Comparison of ENCODE assay signal across 20 mouse cellular contexts in the genomic region with DNA sequence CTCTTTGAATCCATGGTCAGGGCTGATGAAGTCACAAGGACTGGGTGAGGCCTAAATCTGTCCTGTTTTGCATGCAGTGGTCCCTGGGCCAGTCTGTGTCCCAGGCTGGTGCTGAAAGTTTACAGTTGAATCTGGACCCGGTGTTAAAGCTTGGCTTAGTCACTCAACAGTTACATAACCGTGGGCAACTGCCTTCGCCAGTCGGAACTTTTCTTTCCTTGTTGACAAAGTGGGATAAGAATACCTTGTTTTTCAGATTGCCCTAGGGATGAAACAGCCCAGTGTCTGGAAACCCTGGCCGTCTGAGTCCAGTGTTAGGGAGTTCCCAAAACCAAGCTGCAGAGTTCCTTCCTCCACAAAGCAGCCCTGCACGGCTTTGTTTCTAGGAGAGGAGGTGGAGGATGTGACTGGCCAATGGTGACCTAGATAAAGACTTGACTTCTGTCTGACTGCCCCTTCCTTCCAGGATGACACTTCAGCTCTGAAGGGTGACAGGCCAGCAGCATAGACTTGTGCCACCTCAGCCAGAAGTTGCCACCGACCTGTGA.
DNase-seq lines count a peak whose midpoint lies in the region; ATAC-seq and TF ChIP-seq lines count a peak whose summit lies in the region.
"Had no signal": no experiment of that assay in that cellular context is flagged by ENCODE, and none has a peak within 500 bp of the region (broad histone marks: within the 10 kb centered on the region; RNA-seq: fewer than 3 reads in every experiment).

No protein-coding gene starts in this region.

- TF ChIP-seq CTCF in liver, adult 2 months (IDR thresholded peaks at IDR 0.05; ENCODE audit: low read depth, low read length): no peak
- no peak for TF ChIP-seq CTCF in testis, adult 2 months (IDR thresholded peaks at IDR 0.05; ENCODE audit: control insufficient read depth, insufficient read depth, insufficient replicate concordance, low read depth, low read length)

- no peak overlapping the region for H3K4me3 ChIP-seq in liver, adult 2 months (ENCODE audit: insufficient read depth, low read depth, low read length)
- H3K4me3 ChIP-seq in liver, embryonic 12.5 days: no peak overlapping the region
- H3K4me3 ChIP-seq in testis, adult 2 months (ENCODE audit: control insufficient read depth, low read depth, low read length): peak overlapping the region; percentile 38
- H3K4me3 ChIP-seq: hindbrain, embryonic 10.5 days; hindbrain, embryonic 13.5 days had no signal

- no peaks in the 10 kb centered on the region for H3K79me2 ChIP-seq in liver, adult 2 months (ENCODE audit: control insufficient read depth, insufficient read depth, low read length)

- peak; percentile 57 for DNase-seq in liver, adult 2 months (ENCODE audit: extremely low read depth, low read depth, low spot score)
- no peak for DNase-seq in testis, postnatal 14 days (ENCODE audit: low spot score)
- DNase-seq in fibroblast of lung, adult 2 months (ENCODE audit: low read depth): peak; percentile 22
- DNase-seq: adrenal gland, postnatal 10 days; cerebellum, adult 18-20 months; cerebellum, adult 9-10 months; cerebellum, postnatal 14 days; forebrain, postnatal 0 days; gastrocnemius, postnatal 10 days; gastrocnemius, postnatal 36 days had no signal

- no peak for ATAC-seq in liver, embryonic 12.5 days
- no peak for ATAC-seq in monocyte, adult 5-6 weeks (replicated peaks; ENCODE audit: insufficient number of reproducible peaks, low FRiP score, low TSS enrichment, poor library complexity, severe bottlenecking)
- ATAC-seq: CD4-positive, CD25-positive, alpha-beta regulatory T cell, adult 4 months; forebrain, embryonic 14.5 days; forebrain, postnatal 0 days; hindbrain, embryonic 16.5 days; Patski had no signal

- no peaks in the 10 kb centered on the region for H3K27me3 ChIP-seq in liver, adult 2 months (ENCODE audit: control insufficient read depth, insufficient read depth, low read length)
- H3K27me3 ChIP-seq in liver, embryonic 12.5 days (replicated peaks): no peaks in the 10 kb centered on the region
- no peaks in the 10 kb centered on the region for H3K27me3 ChIP-seq in testis, adult 2 months (ENCODE audit: control insufficient read depth, insufficient read depth, low read length)
- H3K27me3 ChIP-seq: hindbrain, embryonic 13.5 days; Patski had no signal

- H3K27ac ChIP-seq in liver, adult 2 months (replicated peaks; ENCODE audit: insufficient read depth, low read depth, low read length): no peak overlapping the region
- no peak overlapping the region for H3K27ac ChIP-seq in liver, embryonic 12.5 days
- no peak overlapping the region for H3K27ac ChIP-seq in testis, adult 2 months (ENCODE audit: control insufficient read depth, insufficient read depth, low read depth, low read length)
- H3K27ac ChIP-seq: hindbrain, embryonic 10.5 days; hindbrain, embryonic 13.5 days had no signal

- 38% methylated on average over 7 of the region's 7 CpGs for WGBS in liver, adult 2 months
- 51% methylated on average over 7 of the region's 7 CpGs for WGBS in liver, embryonic 12.5 days (ENCODE audit: insufficient replicate concordance)

- H3K9me3 ChIP-seq in liver, embryonic 12.5 days (replicated peaks): no peaks in the 10 kb centered on the region
- H3K9me3 ChIP-seq: hindbrain, embryonic 10.5 days; hindbrain, embryonic 13.5 days had no signal

- no peak overlapping the region for H3K4me2 ChIP-seq in liver, embryonic 12.5 days
- H3K4me2 ChIP-seq: heart, embryonic 11.5 days; hindbrain, embryonic 13.5 days had no signal

- H3K36me3 ChIP-seq in liver, adult 2 months (ENCODE audit: control insufficient read depth, insufficient read depth, low read length): no peaks in the 10 kb centered on the region
- no peaks in the 10 kb centered on the region for H3K36me3 ChIP-seq in liver, embryonic 12.5 days
- H3K36me3 ChIP-seq in testis, adult 2 months (ENCODE audit: control insufficient read depth, insufficient read depth, low read length): no peaks in the 10 kb centered on the region
- H3K36me3 ChIP-seq: hindbrain, embryonic 10.5 days; hindbrain, embryonic 13.5 days had no signal

- no peak for TF ChIP-seq POLR2A in liver, adult 2 months (IDR thresholded peaks at IDR 0.05; ENCODE audit: extremely low read depth, insufficient read depth, low read length)
- TF ChIP-seq POLR2A in testis, adult 2 months (IDR thresholded peaks at IDR 0.05; ENCODE audit: control insufficient read depth, low read depth, low read length): no peak

- H3K9ac ChIP-seq in liver, adult 2 months (ENCODE audit: low read depth, low read length): no peak overlapping the region
- H3K9ac ChIP-seq in liver, embryonic 12.5 days: no peak overlapping the region
- H3K9ac ChIP-seq: forebrain, postnatal 0 days; hindbrain, embryonic 13.5 days had no signal

- H3K4me1 ChIP-seq in liver, adult 2 months (ENCODE audit: control insufficient read depth, insufficient read depth, low read length): peaks cover 8% of the 10 kb centered on the region
- H3K4me1 ChIP-seq in liver, embryonic 12.5 days: no peaks in the 10 kb centered on the region
- no peaks in the 10 kb centered on the region for H3K4me1 ChIP-seq in testis, adult 2 months (ENCODE audit: control insufficient read depth, insufficient read depth, low read length)
- H3K4me1 ChIP-seq: hindbrain, embryonic 10.5 days; hindbrain, embryonic 13.5 days had no signal
